Mouse (Mus musculus): ENCODE data around the gene D230025D16Rik.

GRCm38 (mm10) chr8:105276292-105277120 lies 51.6 kb downstream of the D230025D16Rik start:
- no peak for TF ChIP-seq CTCF (IDR thresholded peaks at IDR 0.05; ENCODE audit: control insufficient read depth, insufficient read depth, low read length)
- no peak for TF ChIP-seq POLR2A (IDR thresholded peaks at IDR 0.05; ENCODE audit: borderline replicate concordance, control insufficient read depth, low read depth, low read length)

All from bone marrow, adult 2 months (tissue).